Mouse (Mus musculus) stomach, embryonic 15.5 days (tissue): Measurements from ENCODE around the gene Stab2. TPM values are rescaled to one million over a fixed set of nuclear protein-coding genes. Genes with fewer than 3 reads are reported as not detected.

Experiments
- polyA plus RNA-seq: library from polyadenylated mRNA; unstranded; fragments of >200 nt; fragmentation: Nextera tagmentation; extraction: Ambion mirVana; gene quantifications from 2 replicates; pipeline ENCODE4 v1.2.1, GENCODE M21; 2015

Gene Stab2
- polyA plus RNA-seq, 1 experiment from 2014 or later = 5.0 TPM

Other genes starting within 250 kb of the Stab2 start
- not detected in 2 replicates for gene Gm49358, start 244.1 kb downstream of the Stab2 start, polyA plus RNA-seq
- 1.5 and 1.8 TPM in 2 replicates for gene Nt5dc3, start 229.0 kb downstream of the Stab2 start, polyA plus RNA-seq
- gene 1700113H08Rik, start 50.0 kb upstream of the Stab2 start, polyA plus RNA-seq = 0.14 TPM in 1 of 2 replicates, not detected in the other